Mouse (Mus musculus): ENCODE measurements around the gene Zfp677. TPM values are rescaled to one million over a fixed set of nuclear protein-coding genes. Genes with fewer than 3 reads are reported as not detected.
"Not testable (repeated sequence)": the region's sequence is repeated elsewhere in the genome, so short reads cannot be mapped to it uniquely, and the experiment has no call there.

The Zfp677 gene
- polyA plus RNA-seq, 1 experiment = 0.06 TPM

DNA sequence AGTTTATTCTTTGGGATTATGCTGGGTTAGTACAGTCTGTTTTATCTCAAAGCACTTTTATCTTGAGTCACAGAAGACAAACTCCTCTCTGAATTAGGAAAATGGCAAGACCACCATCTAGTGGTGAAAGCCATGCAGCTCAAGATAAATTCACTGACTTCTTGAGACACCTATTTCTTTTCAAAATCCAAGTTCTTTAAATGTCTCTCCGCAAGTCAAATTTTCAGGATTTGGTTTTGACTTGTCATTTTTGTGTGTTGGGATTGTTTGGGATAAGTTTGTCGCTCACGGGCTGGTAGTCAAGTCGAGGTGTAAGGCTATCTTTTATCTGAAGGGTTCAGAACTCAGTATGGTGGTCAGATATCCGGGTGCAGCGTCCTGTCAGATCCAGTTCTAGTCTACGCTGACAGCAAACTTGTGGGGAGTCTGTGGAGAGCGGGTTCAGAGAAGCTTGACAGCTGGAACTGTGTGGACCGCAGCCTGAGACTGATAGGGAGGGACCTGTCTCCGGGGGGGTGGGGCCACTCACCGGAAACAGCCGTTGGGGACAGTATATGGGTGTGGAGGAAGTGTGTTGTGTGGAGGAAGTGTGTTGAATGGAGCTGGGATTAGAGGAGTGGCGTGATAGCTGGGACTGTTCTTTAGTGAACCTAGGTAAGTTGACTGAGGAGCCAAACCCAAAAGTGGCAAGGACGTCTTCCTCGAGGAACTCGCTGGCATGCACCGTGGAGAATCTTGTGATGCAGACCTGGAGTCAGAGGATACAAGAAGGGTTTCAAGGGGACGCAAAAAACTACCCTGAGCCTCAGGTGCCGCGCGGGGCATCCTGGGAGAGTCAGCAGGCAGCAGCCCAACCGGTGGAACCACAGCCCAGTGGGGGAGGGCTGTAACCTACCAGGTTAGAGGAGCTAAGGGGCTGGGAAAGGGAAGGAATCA is 39.4 kb downstream of the Zfp677 start, which contains the start of gene Zfp54:
Zfp54 (plus strand) TSS at position 564 of the 936 bp plus-strand sequence.
- H3K79me2 ChIP-seq (ENCODE audit: control insufficient read depth, insufficient read depth) = no peaks in the 10 kb centered on the region
- H3K4me3 ChIP-seq (ENCODE audit: insufficient read depth, poor library complexity, severe bottlenecking) = peak within 1 kb of the TSS; percentile 38
- no peaks in the 10 kb centered on the region for H3K27me3 ChIP-seq (ENCODE audit: control insufficient read depth, insufficient read depth, insufficient read length)
- no peaks in the 10 kb centered on the region for H3K36me3 ChIP-seq (ENCODE audit: control insufficient read depth, insufficient read depth)
- H3ac ChIP-seq (ENCODE audit: control insufficient read depth, insufficient read length, low read depth) = peak within 1 kb of the TSS; percentile 70
- TF ChIP-seq MYOG (IDR thresholded peaks at IDR 0.05; ENCODE audit: control insufficient read depth, extremely low read depth, insufficient read length) (no peak), MAX (IDR thresholded peaks at IDR 0.05) (peak; percentile 41)
- H3K79me3 ChIP-seq (ENCODE audit: low read depth) = peaks cover 2% of the 10 kb centered on the region

DNA sequence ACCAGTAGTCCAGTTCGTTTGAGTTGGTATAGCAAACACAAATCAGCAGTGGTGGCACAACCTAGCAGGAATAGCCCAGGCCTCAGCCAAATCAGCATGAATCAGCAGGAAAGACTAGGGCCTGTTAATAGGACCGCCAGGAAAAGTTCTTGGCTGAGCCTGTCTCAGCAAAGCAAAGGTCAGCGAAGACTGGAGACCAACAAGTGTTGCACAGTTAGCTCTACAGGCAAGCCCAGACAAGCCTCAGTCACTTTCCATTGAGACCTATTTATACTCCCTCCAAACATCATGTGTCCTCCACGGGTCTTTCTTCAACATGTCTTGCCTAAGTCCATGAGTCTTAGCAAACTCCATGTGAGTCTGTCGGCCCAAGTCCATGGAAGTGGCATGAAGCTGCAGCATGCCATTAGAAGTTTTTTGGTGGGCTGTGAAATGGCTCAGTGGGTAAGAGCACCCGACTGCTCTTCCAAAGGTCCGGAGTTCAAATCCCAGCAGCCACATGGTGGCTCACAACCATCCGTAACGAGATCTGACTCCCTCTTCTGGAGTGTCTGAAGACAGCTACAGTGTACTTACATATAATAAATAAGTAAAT is 55.4 kb downstream of the Zfp677 start:
- not testable (repeated sequence) for H3ac ChIP-seq (ENCODE audit: control insufficient read depth, insufficient read length, low read depth); H3K79me2 ChIP-seq (ENCODE audit: control insufficient read depth, insufficient read depth); H3K27me3 ChIP-seq (ENCODE audit: control insufficient read depth, insufficient read depth, insufficient read length); H3K4me3 ChIP-seq (ENCODE audit: insufficient read depth, poor library complexity, severe bottlenecking); H3K79me3 ChIP-seq (ENCODE audit: low read depth)
- H3K36me3 ChIP-seq (ENCODE audit: control insufficient read depth, insufficient read depth) = peaks cover 12% of the 10 kb centered on the region

Other genes with a start within 250 kb of the Zfp677 start
- not detected for gene Vmn1r234, start 157.7 kb upstream of the Zfp677 start, polyA plus RNA-seq (2012; fragmentation: generic; extraction: Trizol)
- gene Vmn1r235, start 127.3 kb upstream of the Zfp677 start, polyA plus RNA-seq (2012; fragmentation: generic; extraction: Trizol) = not detected
- not detected for gene Vmn1r236, start 100.8 kb upstream of the Zfp677 start, polyA plus RNA-seq (2012; fragmentation: generic; extraction: Trizol)
- gene Vmn1r237, start 71.9 kb upstream of the Zfp677 start, polyA plus RNA-seq (2012; fragmentation: generic; extraction: Trizol) = not detected
- 0.97 TPM for gene Zfp54, start 39.5 kb downstream of the Zfp677 start, polyA plus RNA-seq (2012; fragmentation: generic; extraction: Trizol)
- 1.6 TPM for gene Zfp51, start 66.6 kb downstream of the Zfp677 start, polyA plus RNA-seq (2012; fragmentation: generic; extraction: Trizol)
- gene Zfp53, start 105.2 kb downstream of the Zfp677 start, polyA plus RNA-seq (2012; fragmentation: generic; extraction: Trizol) = 2.0 TPM
- gene Zfp52, start 151.8 kb downstream of the Zfp677 start, polyA plus RNA-seq (2012; fragmentation: generic; extraction: Trizol) = 2.8 TPM
- 2.3 TPM for gene Zfp948, start 183.3 kb downstream of the Zfp677 start, polyA plus RNA-seq (2012; fragmentation: generic; extraction: Trizol)

Data from C2C12 (cell line).